Mouse (Mus musculus) embryonic facial prominence, embryonic 11.5 days (tissue): Measurements from ENCODE around the gene Lman2. TPM values are rescaled to one million over a fixed set of nuclear protein-coding genes. Genes with fewer than 3 reads are reported as not detected.

ENCODE experiments used
- ATAC-seq: fragments of 200-750 bp; cut with Nextera tagmentation; replicated peaks from 2 replicates; pipeline ENCODE4 v1.8.0; 2017; ENCODE audit warnings: low read depth; ENCODE audit not compliant: insufficient number of reproducible peaks, low FRiP score, low TSS enrichment
- DNase-seq: peaks from one replicate; pipeline ENCODE4 v3.0.0-alpha.2; 2015; ENCODE audit warnings: low spot score
- H3K27ac ChIP-seq: fragments of 300-500 bp; sonication (generic); replicated peaks from 2 replicates; pipeline ENCODE4 v1.5.1; 2014; ENCODE audit warnings: mild to moderate bottlenecking, low read depth, low read length, control low read depth
- H3K27me3 ChIP-seq: fragments of 300-500 bp; sonication (generic); 2 replicates; pipeline ENCODE4 v1.6.1; 2014; ENCODE audit warnings: mild to moderate bottlenecking, low read length, moderate library complexity, mixed read lengths; ENCODE audit not compliant: control insufficient read depth, insufficient read depth
- H3K36me3 ChIP-seq: fragments of 300-500 bp; sonication (generic); replicated peaks from 2 replicates; pipeline ENCODE4 v1.6.1; 2014; ENCODE audit warnings: low read depth, mild to moderate bottlenecking, low read length, moderate library complexity, mixed read lengths; ENCODE audit not compliant: control insufficient read depth, insufficient read depth
- H3K4me1 ChIP-seq: fragments of 300-500 bp; sonication (generic); 2 replicates; pipeline ENCODE4 v1.6.1; 2014; ENCODE audit warnings: low read length, mixed read lengths; ENCODE audit not compliant: control insufficient read depth, insufficient read depth
- H3K4me2 ChIP-seq: fragments of 300-500 bp; sonication (generic); 2 replicates; pipeline ENCODE4 v1.6.1; 2014; ENCODE audit warnings: low read depth, mild to moderate bottlenecking, control low read depth, low read length, moderate library complexity
- H3K4me3 ChIP-seq: fragments of 300-500 bp; sonication (generic); 2 replicates; pipeline ENCODE4 v1.5.1; 2014; ENCODE audit warnings: low read depth, low read length, control low read depth
- H3K9ac ChIP-seq: fragments of 300-500 bp; sonication (generic); replicated peaks from 2 replicates; pipeline ENCODE4 v1.6.1; 2014; ENCODE audit warnings: mild to moderate bottlenecking, control low read depth, low read length
- H3K9me3 ChIP-seq: fragments of 300-500 bp; sonication (generic); replicated peaks from 2 replicates; pipeline ENCODE4 v1.6.1; 2016; ENCODE audit warnings: mild to moderate bottlenecking, low read length, inconsistent platforms, mixed read lengths; ENCODE audit not compliant: control insufficient read depth
- WGBS: fragments of 180-500 bp; shearing (Covaris S2); extraction: QIAGEN DNeasy Blood & Tissue Kit; methylation state at CpG from one replicate; pipeline ENCODE4 v1.1.7; 2014; 5-methylcytosine and 5-hydroxymethylcytosine counted together
- polyA plus RNA-seq: library from polyadenylated mRNA; unstranded; fragments of >200 nt; fragmentation: Nextera tagmentation; extraction: Ambion mirVana; gene quantifications from 2 replicates; pipeline ENCODE4 v1.2.1, GENCODE M21; 2014

The Lman2 gene
- polyA plus RNA-seq, 1 experiment from 2014 or later: 78.1 TPM

- H3K9me3 ChIP-seq: no peaks in the 10 kb centered on the region
- no peak overlapping the region for H3K27ac ChIP-seq
- H3K4me3 ChIP-seq: no peak overlapping the region
- no peaks in the 10 kb centered on the region for H3K27me3 ChIP-seq
- ATAC-seq: no peak
- no peak overlapping the region for H3K9ac ChIP-seq
- no peak overlapping the region for H3K4me2 ChIP-seq
- no peaks in the 10 kb centered on the region for H3K4me1 ChIP-seq
- WGBS: 80% methylated on average over 3 of the region's 3 CpGs
- no peak for DNase-seq
- peaks cover 10% of the 10 kb centered on the region for H3K36me3 ChIP-seq
Measured at GRCm38 (mm10) chr13:55318351-55318750, 44.2 kb downstream of the Lman2 start.

GRCm38 (mm10) chr13:55314891-55315412 lies 47.6 kb downstream of the Lman2 start:
- no peak for ATAC-seq
- WGBS: 87% methylated on average over 2 of the region's 2 CpGs
- peaks cover 26% of the 10 kb centered on the region for H3K36me3 ChIP-seq

GRCm38 (mm10) chr13:55313051-55313450 lies 49.5 kb downstream of the Lman2 start:
- no peak overlapping the region for H3K4me2 ChIP-seq
- H3K27me3 ChIP-seq: no peaks in the 10 kb centered on the region
- ATAC-seq (no peak), DNase-seq (no peak)
- H3K4me3 ChIP-seq: no peak overlapping the region
- H3K9ac ChIP-seq: no peak overlapping the region
- H3K36me3 ChIP-seq: peaks cover 26% of the 10 kb centered on the region
- no peaks in the 10 kb centered on the region for H3K9me3 ChIP-seq
- H3K27ac ChIP-seq: no peak overlapping the region
- WGBS: 86% methylated on average over 9 of the region's 9 CpGs
- no peaks in the 10 kb centered on the region for H3K4me1 ChIP-seq

More at GRCm38 (mm10) chr13:55314891-55315412, 47.6 kb downstream of the Lman2 start:
- H3K9me3 ChIP-seq: no peaks in the 10 kb centered on the region
- no peak overlapping the region for H3K4me3 ChIP-seq
- no peak overlapping the region for H3K4me2 ChIP-seq
- H3K27ac ChIP-seq: no peak overlapping the region
- no peak for DNase-seq
- H3K9ac ChIP-seq: no peak overlapping the region
- H3K27me3 ChIP-seq: no peaks in the 10 kb centered on the region
- no peaks in the 10 kb centered on the region for H3K4me1 ChIP-seq

GRCm38 (mm10) chr13:55312028-55312630 lies 50.5 kb downstream of the Lman2 start:
- no peaks in the 10 kb centered on the region for H3K27me3 ChIP-seq
- DNase-seq (no peak), ATAC-seq (no peak)
- no peak overlapping the region for H3K9ac ChIP-seq
- H3K9me3 ChIP-seq: no peaks in the 10 kb centered on the region
- no peak overlapping the region for H3K27ac ChIP-seq
- peaks cover 30% of the 10 kb centered on the region for H3K36me3 ChIP-seq
- H3K4me1 ChIP-seq: no peaks in the 10 kb centered on the region
- no peak overlapping the region for H3K4me3 ChIP-seq
- WGBS: 93% methylated on average over 8 of the region's 8 CpGs
- no peak overlapping the region for H3K4me2 ChIP-seq

- no peak overlapping the region for H3K27ac ChIP-seq
- WGBS: 93% methylated on average over 5 of the region's 5 CpGs
Measured at GRCm38 (mm10) chr13:55300913-55301312, 61.7 kb downstream of the Lman2 start.

GRCm38 (mm10) chr13:55296760-55297159 lies 65.8 kb downstream of the Lman2 start:
- H3K4me1 ChIP-seq: no peaks in the 10 kb centered on the region
- no peak for ATAC-seq
- no peaks in the 10 kb centered on the region for H3K27me3 ChIP-seq
- no peak overlapping the region for H3K4me3 ChIP-seq
- H3K9me3 ChIP-seq: no peaks in the 10 kb centered on the region
- H3K9ac ChIP-seq: no peak overlapping the region
- H3K36me3 ChIP-seq: peaks cover 6% of the 10 kb centered on the region
- DNase-seq: no peak
- WGBS: 96% methylated on average over 1 of the region's 1 CpGs
- H3K27ac ChIP-seq: no peak overlapping the region
- H3K4me2 ChIP-seq: no peak overlapping the region

More at GRCm38 (mm10) chr13:55300913-55301312, 61.7 kb downstream of the Lman2 start:
- Histone ChIP-seq H3K27me3 (no peaks in the 10 kb centered on the region), H3K4me3 (no peak overlapping the region), H3K4me1 (no peaks in the 10 kb centered on the region), H3K36me3 (peaks cover 10% of the 10 kb centered on the region), H3K9me3 (no peaks in the 10 kb centered on the region), H3K4me2 (no peak overlapping the region), H3K9ac (no peak overlapping the region)
- no peak for DNase-seq
- ATAC-seq: no peak

Other genes with a start within 250 kb of the Lman2 start
- gene Gm17617, start 229.2 kb downstream of the Lman2 start, polyA plus RNA-seq: not detected in 2 replicates
- 1.4 and 1.6 TPM in 2 replicates for gene Fgfr4, start 210.1 kb downstream of the Lman2 start, polyA plus RNA-seq
- gene Nsd1, start 153.0 kb downstream of the Lman2 start, polyA plus RNA-seq: 62.3 and 67.4 TPM in 2 replicates
- gene Prelid1, start 42.3 kb downstream of the Lman2 start, polyA plus RNA-seq: 405 and 441 TPM in 2 replicates
- 84.8 and 104 TPM in 2 replicates for gene Rab24, start 40.8 kb downstream of the Lman2 start, polyA plus RNA-seq
- gene Mxd3, start 33.0 kb downstream of the Lman2 start, polyA plus RNA-seq: 24.1 and 27.1 TPM in 2 replicates
- 0.53 and 0.56 TPM in 2 replicates for gene Rgs14, start 6.9 kb upstream of the Lman2 start, polyA plus RNA-seq
- 0.14 TPM in 1 of 2 replicates, not detected in the other for gene Slc34a1, start 35.4 kb upstream of the Lman2 start, polyA plus RNA-seq
- gene Pfn3, start 52.4 kb upstream of the Lman2 start, polyA plus RNA-seq: not detected in 2 replicates
- gene F12, start 64.0 kb upstream of the Lman2 start, polyA plus RNA-seq: not detected in 2 replicates
- 50.4 and 59.7 TPM in 2 replicates for gene Grk6, start 82.3 kb upstream of the Lman2 start, polyA plus RNA-seq
- gene Prr7, start 101.5 kb upstream of the Lman2 start, polyA plus RNA-seq: 1.7 TPM in 2 replicates
- 231 and 252 TPM in 2 replicates for gene Dbn1, start 125.3 kb upstream of the Lman2 start, polyA plus RNA-seq
- 124 and 136 TPM in 2 replicates for gene Pdlim7, start 150.9 kb upstream of the Lman2 start, polyA plus RNA-seq
- 1.0 and 1.3 TPM in 2 replicates for gene Dok3, start 166.5 kb upstream of the Lman2 start, polyA plus RNA-seq
- gene Ddx41, start 173.9 kb upstream of the Lman2 start, polyA plus RNA-seq: 77.7 and 81.4 TPM in 2 replicates
- 36.7 and 37.0 TPM in 2 replicates for gene Fam193b, start 208.3 kb upstream of the Lman2 start, polyA plus RNA-seq
- gene Tmed9, start 210.9 kb upstream of the Lman2 start, polyA plus RNA-seq: 55.6 and 57.8 TPM in 2 replicates
- gene B4galt7, start 237.1 kb upstream of the Lman2 start, polyA plus RNA-seq: 14.2 and 16.3 TPM in 2 replicates